Mouse (Mus musculus) midbrain, embryonic 14.5 days (tissue): ENCODE data around the gene Stat5a. TPM values are rescaled to one million over a fixed set of nuclear protein-coding genes. Genes with fewer than 3 reads are reported as not detected.

Experiments
- ATAC-seq: fragments of 200-750 bp; cut with Nextera tagmentation; 2 replicates; pipeline ENCODE4 v1.8.0; 2017; ENCODE audit warnings: moderate number of reproducible peaks, moderate library complexity; ENCODE audit not compliant: low FRiP score, low TSS enrichment
- DNase-seq: peaks from one replicate; pipeline ENCODE4 v3.0.0-alpha.2; 2015
- H3K27ac ChIP-seq: fragments of 300-500 bp; sonication (generic); replicated peaks from 2 replicates; pipeline ENCODE4 v1.5.1; 2014; ENCODE audit warnings: mild to moderate bottlenecking, low read depth, low read length, moderate library complexity
- H3K27me3 ChIP-seq: fragments of 300-500 bp; sonication (generic); 2 replicates; pipeline ENCODE4 v1.6.1; 2014; ENCODE audit warnings: low read length, control low read depth, mixed read lengths; ENCODE audit not compliant: control insufficient read depth, insufficient read depth
- H3K36me3 ChIP-seq: fragments of 300-500 bp; sonication (generic); 2 replicates; pipeline ENCODE4 v1.6.1; 2014; ENCODE audit warnings: low read length, control low read depth; ENCODE audit not compliant: control insufficient read depth, insufficient read depth
- H3K4me1 ChIP-seq: fragments of 300-500 bp; sonication (generic); 2 replicates; pipeline ENCODE4 v1.6.1; 2014; ENCODE audit warnings: mild to moderate bottlenecking, antibody characterized with exemption, low read length, control low read depth; ENCODE audit not compliant: control insufficient read depth, insufficient read depth
- H3K4me2 ChIP-seq: fragments of 300-500 bp; sonication (generic); 2 replicates; pipeline ENCODE4 v1.6.1; 2014; ENCODE audit warnings: mild to moderate bottlenecking, low read length, moderate library complexity
- H3K4me3 ChIP-seq: fragments of 300-500 bp; sonication (generic); replicated peaks from 2 replicates; pipeline ENCODE4 v1.5.1; 2014; ENCODE audit warnings: low read depth, low read length
- H3K9ac ChIP-seq: fragments of 300-500 bp; sonication (generic); replicated peaks from 2 replicates; pipeline ENCODE4 v1.6.1; 2014; ENCODE audit warnings: mild to moderate bottlenecking, low read length, moderate library complexity
- H3K9me3 ChIP-seq: fragments of 300-500 bp; sonication (generic); 2 replicates; pipeline ENCODE4 v1.6.1; 2016; ENCODE audit warnings: low read length, control low read depth, mixed read lengths; ENCODE audit not compliant: control insufficient read depth
- WGBS: fragments of 180-500 bp; shearing (Covaris S2); extraction: QIAGEN DNeasy Blood & Tissue Kit; methylation state at CpG from one replicate; pipeline ENCODE4 v1.1.7; 2014; 5-methylcytosine and 5-hydroxymethylcytosine counted together
- polyA plus RNA-seq: library from polyadenylated mRNA; unstranded; fragments of >200 nt; fragmentation: Nextera tagmentation; extraction: Ambion mirVana; gene quantifications from 2 replicates; pipeline ENCODE4 v1.2.1, GENCODE M21; 2014

Stat5a gene
- polyA plus RNA-seq, 1 experiment from 2014 or later = 1.9 TPM

- no peak overlapping the region for H3K9ac ChIP-seq
- no peaks in the 10 kb centered on the region for H3K36me3 ChIP-seq
- H3K27me3 ChIP-seq = peaks cover 14% of the 10 kb centered on the region
These were observed 2.2 kb downstream of the Stat5a start for GRCm38 (mm10) chr11:100861335-100861734.

GRCm38 (mm10) chr11:100861836-100862235 is 2.7 kb downstream of the Stat5a start:
- H3K27ac ChIP-seq = no peak overlapping the region
- H3K27me3 ChIP-seq = peaks cover 14% of the 10 kb centered on the region
- no peaks in the 10 kb centered on the region for H3K36me3 ChIP-seq
- 31% methylated on average over 3 of the region's 3 CpGs for WGBS
- H3K4me2 ChIP-seq = no peak overlapping the region
- DNase-seq (no peak), ATAC-seq (no peak)
- H3K4me1 ChIP-seq = no peaks in the 10 kb centered on the region
- H3K4me3 ChIP-seq = no peak overlapping the region
- H3K9ac ChIP-seq = no peak overlapping the region
- no peaks in the 10 kb centered on the region for H3K9me3 ChIP-seq

More at GRCm38 (mm10) chr11:100861335-100861734, 2.2 kb downstream of the Stat5a start:
- DNase-seq (no peak), ATAC-seq (no peak)
- Histone ChIP-seq H3K4me2 (no peak overlapping the region), H3K4me1 (no peaks in the 10 kb centered on the region), H3K9me3 (no peaks in the 10 kb centered on the region), H3K4me3 (no peak overlapping the region), H3K27ac (no peak overlapping the region)
- WGBS = 89% methylated on average over 7 of the region's 7 CpGs

- H3K9ac ChIP-seq = no peak overlapping the region
- no peak overlapping the region for H3K4me3 ChIP-seq
- no peaks in the 10 kb centered on the region for H3K36me3 ChIP-seq
- no peaks in the 10 kb centered on the region for H3K9me3 ChIP-seq
- WGBS = 92% methylated on average over 10 of the region's 10 CpGs
- ATAC-seq (no peak), DNase-seq (no peak)
- H3K4me1 ChIP-seq = no peaks in the 10 kb centered on the region
- no peak overlapping the region for H3K4me2 ChIP-seq
- H3K27ac ChIP-seq = no peak overlapping the region
- peaks cover 14% of the 10 kb centered on the region for H3K27me3 ChIP-seq
These were observed 4.0 kb downstream of the Stat5a start for GRCm38 (mm10) chr11:100863141-100863540.

GRCm38 (mm10) chr11:100865618-100866017 is 6.5 kb downstream of the Stat5a start:
- H3K27me3 ChIP-seq = peaks cover 6% of the 10 kb centered on the region
- H3K4me3 ChIP-seq = no peak overlapping the region
- no peak overlapping the region for H3K27ac ChIP-seq
- H3K36me3 ChIP-seq = no peaks in the 10 kb centered on the region
- DNase-seq (no peak), ATAC-seq (no peak)
- no peak overlapping the region for H3K4me2 ChIP-seq
- no peaks in the 10 kb centered on the region for H3K9me3 ChIP-seq
- WGBS = 86% methylated on average over 7 of the region's 7 CpGs
- H3K9ac ChIP-seq = no peak overlapping the region
- no peaks in the 10 kb centered on the region for H3K4me1 ChIP-seq

GRCm38 (mm10) chr11:100870256-100870967 is 11.3 kb downstream of the Stat5a start:
- no peak for DNase-seq
- no peak for ATAC-seq
- 83% methylated on average over 10 of the region's 10 CpGs for WGBS

GRCm38 (mm10) chr11:100870968-100871350 is 11.8 kb downstream of the Stat5a start:
- WGBS = 80% methylated on average over 8 of the region's 8 CpGs
- DNase-seq = no peak
- no peak overlapping the region for H3K27ac ChIP-seq

More at GRCm38 (mm10) chr11:100870256-100870967, 11.3 kb downstream of the Stat5a start:
- no peaks in the 10 kb centered on the region for H3K9me3 ChIP-seq
- no peak overlapping the region for H3K4me3 ChIP-seq
- no peak overlapping the region for H3K27ac ChIP-seq
- no peaks in the 10 kb centered on the region for H3K27me3 ChIP-seq
- H3K9ac ChIP-seq = no peak overlapping the region
- H3K4me1 ChIP-seq = no peaks in the 10 kb centered on the region
- no peak overlapping the region for H3K4me2 ChIP-seq
- no peaks in the 10 kb centered on the region for H3K36me3 ChIP-seq

GRCm38 (mm10) chr11:100875761-100876160 is 16.6 kb downstream of the Stat5a start:
- DNase-seq (no peak), ATAC-seq (no peak)
- Histone ChIP-seq H3K9ac (no peak overlapping the region), H3K36me3 (no peaks in the 10 kb centered on the region), H3K9me3 (no peaks in the 10 kb centered on the region), H3K27ac (no peak overlapping the region), H3K4me1 (no peaks in the 10 kb centered on the region), H3K4me3 (no peak overlapping the region), H3K27me3 (no peaks in the 10 kb centered on the region), H3K4me2 (no peak overlapping the region)
- 65% methylated on average over 3 of the region's 3 CpGs for WGBS

More at GRCm38 (mm10) chr11:100870968-100871350, 11.8 kb downstream of the Stat5a start:
- Histone ChIP-seq H3K27me3 (no peaks in the 10 kb centered on the region), H3K4me2 (no peak overlapping the region), H3K36me3 (no peaks in the 10 kb centered on the region), H3K9ac (no peak overlapping the region), H3K9me3 (no peaks in the 10 kb centered on the region), H3K4me3 (no peak overlapping the region), H3K4me1 (no peaks in the 10 kb centered on the region)
- no peak for ATAC-seq

- H3K27ac ChIP-seq = no peak overlapping the region
These were observed 20.3 kb downstream of the Stat5a start for GRCm38 (mm10) chr11:100879321-100880078.

More at GRCm38 (mm10) chr11:100879321-100880078, 20.3 kb downstream of the Stat5a start:
- H3K36me3 ChIP-seq = no peaks in the 10 kb centered on the region
- no peak overlapping the region for H3K4me3 ChIP-seq
- no peaks in the 10 kb centered on the region for H3K27me3 ChIP-seq
- 83% methylated on average over 15 of the region's 15 CpGs for WGBS
- ATAC-seq = no peak
- no peak for DNase-seq
- no peak overlapping the region for H3K4me2 ChIP-seq
- H3K4me1 ChIP-seq = no peaks in the 10 kb centered on the region
- no peaks in the 10 kb centered on the region for H3K9me3 ChIP-seq
- H3K9ac ChIP-seq = no peak overlapping the region
